Mouse (Mus musculus) ES-E14 (cell line): ENCODE results near the gene Ush2a. TPM values are rescaled to one million over a fixed set of nuclear protein-coding genes. Genes with fewer than 3 reads are reported as not detected.

Experiments used
- DNase-seq: peaks from one replicate; pipeline ENCODE4 v3.0.0-alpha.2; 2013; ENCODE audit warnings: low read depth, low spot score
- H3K27ac ChIP-seq: 2 replicates; pipeline ENCODE4 v1.5.1; 2012; ENCODE audit warnings: low read depth, mild to moderate bottlenecking, low read length, moderate library complexity, mixed read lengths; ENCODE audit not compliant: poor library complexity, insufficient read depth, severe bottlenecking
- H3K36me3 ChIP-seq: 2 replicates; pipeline ENCODE4 v1.6.1; 2012; ENCODE audit warnings: mild to moderate bottlenecking, low read length, moderate library complexity, mixed read lengths; ENCODE audit not compliant: control insufficient read depth, poor library complexity, insufficient read depth, severe bottlenecking
- H3K4me1 ChIP-seq, 2 experiments: fragments of 150-350 bp in 1 of 2; sonication (generic) in 1 of 2; 2 replicates each; pipeline ENCODE4 v1.6.1; 2012; ENCODE audit warnings: low read length in 2 of 2, mild to moderate bottlenecking in 1 of 2, mixed read lengths in 1 of 2; ENCODE audit not compliant: control insufficient read depth in 2 of 2, insufficient read depth in 2 of 2, poor library complexity in 1 of 2
- H3K4me3 ChIP-seq, 2 experiments: fragments of 150-350 bp in 1 of 2; sonication (generic) in 1 of 2; 2 replicates each; pipeline ENCODE4 v1.5.1; 2012; ENCODE audit warnings: low read length in 2 of 2, low read depth in 1 of 2, mild to moderate bottlenecking in 1 of 2, mixed read lengths in 1 of 2; ENCODE audit not compliant: insufficient read depth in 1 of 2, poor library complexity in 1 of 2, severe bottlenecking in 1 of 2
- H3K9ac ChIP-seq: 2 replicates; pipeline ENCODE4 v1.6.1; 2012; ENCODE audit warnings: low read depth, mild to moderate bottlenecking, low read length, mixed read lengths; ENCODE audit not compliant: poor library complexity, insufficient read depth, severe bottlenecking
- H3K9me3 ChIP-seq: fragments of 150-350 bp; sonication (generic); 2 replicates; pipeline ENCODE4 v1.6.1; 2012; ENCODE audit warnings: low read depth, mild to moderate bottlenecking, low read length; ENCODE audit not compliant: control insufficient read depth, insufficient read depth
- CHD2 ChIP-seq: IDR thresholded peaks from 2 replicates; pipeline ENCODE4 v1.6.1; 2014; ENCODE audit warnings: mild to moderate bottlenecking, low read depth, low read length, inconsistent platforms
- HCFC1 ChIP-seq: IDR thresholded peaks from 2 replicates; pipeline ENCODE4 v1.6.1; 2012; ENCODE audit warnings: low read length, inconsistent platforms, borderline replicate concordance; ENCODE audit not compliant: insufficient read depth
- MAFK ChIP-seq: IDR thresholded peaks from 2 replicates; pipeline ENCODE4 v1.6.1; 2014; ENCODE audit warnings: mild to moderate bottlenecking, low read depth, low read length, inconsistent platforms; ENCODE audit not compliant: insufficient read depth
- ZC3H11A ChIP-seq: IDR thresholded peaks from 2 replicates; pipeline ENCODE4 v1.6.1; 2012; ENCODE audit warnings: low read depth, mild to moderate bottlenecking, inconsistent platforms, low read length, borderline replicate concordance
- ZNF384 ChIP-seq: IDR thresholded peaks from 2 replicates; pipeline ENCODE4 v1.6.1; 2012; ENCODE audit warnings: low read depth, low read length, inconsistent platforms
- in situ Hi-C, 2 experiments: fragments of 600-800 bp; cut with MboI; formaldehyde crosslinking; loops; one replicate each; pipeline ENCODE4 v1.15.1; 2025; ENCODE audit warnings: low sequenced_read_pairs in 2 of 2, inconsistent platforms in 1 of 2; ENCODE audit not compliant: unreplicated experiment in 2 of 2
- total RNA-seq: library from RNA; depleted of rRNA; stranded (reverse); fragments of 300-350 nt; gene quantifications from 2 replicates; pipeline ENCODE4 v1.2.3, GENCODE M21; 2012

Gene Ush2a
- total RNA-seq, 1 experiment = 0.22 TPM

DNA sequence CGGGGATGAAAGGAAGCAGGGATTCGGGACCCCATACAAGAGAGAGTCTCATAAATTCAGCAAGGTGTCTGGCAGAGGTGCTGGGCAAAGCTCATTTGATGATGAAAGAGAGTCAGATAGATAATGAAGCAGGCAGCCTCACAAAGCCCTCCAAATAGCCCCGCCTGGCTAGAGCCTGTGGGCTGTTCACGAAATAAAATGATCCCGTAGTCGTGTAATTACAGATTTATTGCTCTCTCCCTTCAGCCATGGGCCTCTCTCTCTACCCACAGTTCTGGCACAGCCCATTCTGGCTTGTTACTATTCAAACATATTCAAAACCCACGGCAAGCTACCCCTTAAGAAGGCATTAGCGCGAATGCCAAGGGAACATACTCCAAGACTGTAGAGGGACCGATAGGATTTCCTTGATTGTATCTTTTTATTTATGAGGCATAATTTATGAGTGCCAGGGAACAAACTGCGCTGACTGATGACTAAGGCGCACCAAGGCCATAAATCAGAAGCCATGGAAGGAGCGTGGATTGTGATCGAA lies 675.5 kb downstream of the Ush2a start:
- Histone ChIP-seq H3K36me3 (no peaks in the 10 kb centered on the region), H3K27ac (no peak overlapping the region), H3K4me1 (no peaks in the 10 kb centered on the region), H3K9me3 (no peaks in the 10 kb centered on the region), H3K9ac (no peak overlapping the region), H3K4me3 (no peak overlapping the region)
- DNase-seq = no peak
- in situ Hi-C loops = no loop called here
- TF ChIP-seq CHD2 = no peak
- no peak for TF ChIP-seq ZNF384
- no peak for TF ChIP-seq ZC3H11A
- no peak for TF ChIP-seq HCFC1
- TF ChIP-seq MAFK = no peak

DNA sequence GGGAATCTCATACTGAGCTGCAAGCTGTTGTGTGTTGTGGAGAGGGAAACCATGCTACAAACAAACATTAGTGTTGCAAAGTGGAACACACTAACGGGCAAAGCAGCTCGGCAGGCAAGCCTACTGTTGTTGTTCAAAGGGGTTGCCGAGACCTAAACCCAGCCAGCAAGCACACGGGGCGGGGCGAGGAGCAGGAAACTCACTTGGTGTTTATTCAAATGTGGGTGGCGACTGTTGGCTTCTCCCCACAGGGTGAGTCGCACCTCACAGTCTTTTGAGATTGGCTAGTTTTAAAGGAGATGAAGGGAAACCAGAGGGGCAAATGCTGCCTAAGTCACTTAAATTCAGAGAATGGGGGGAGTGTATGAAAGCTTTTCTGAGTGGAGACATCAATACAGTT lies 683.5 kb downstream of the Ush2a start:
- in situ Hi-C loops = no loop called here
- TF ChIP-seq MAFK (no peak), CHD2 (no peak), ZC3H11A (no peak), ZNF384 (no peak), HCFC1 (no peak)
- H3K27ac ChIP-seq = no peak overlapping the region
- H3K4me1 ChIP-seq = peaks cover 0 to 8% of the 10 kb centered on the region in 2 experiments; a peak in 1 of 4 replicates
- DNase-seq = no peak
- H3K4me3 ChIP-seq = no peak overlapping the region
- H3K36me3 ChIP-seq = no peaks in the 10 kb centered on the region
- H3K9me3 ChIP-seq = no peaks in the 10 kb centered on the region
- H3K9ac ChIP-seq = no peak overlapping the region

DNA sequence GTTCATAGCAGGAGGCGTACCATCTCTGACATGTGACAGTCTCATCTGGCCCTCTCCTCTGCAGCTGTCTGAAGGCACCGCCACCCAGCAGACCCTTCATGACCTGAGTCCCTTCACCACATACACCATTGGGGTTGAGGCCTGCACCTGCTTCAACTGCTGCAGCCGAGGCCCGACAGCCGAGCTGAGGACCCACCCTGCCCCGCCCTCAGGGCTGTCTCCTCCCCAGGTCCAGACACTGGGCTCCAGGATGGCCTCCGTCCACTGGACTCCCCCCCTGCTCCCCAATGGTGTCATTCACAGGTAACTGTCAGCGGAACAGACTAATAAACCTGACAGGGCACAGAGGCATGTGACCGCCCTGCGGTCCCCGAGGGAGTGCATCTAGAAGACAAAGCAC lies 685.0 kb downstream of the Ush2a start:
- no peak overlapping the region for H3K4me3 ChIP-seq
- TF ChIP-seq MAFK (no peak), ZC3H11A (no peak), HCFC1 (no peak), CHD2 (no peak), ZNF384 (no peak)
- H3K36me3 ChIP-seq = no peaks in the 10 kb centered on the region
- in situ Hi-C loops = no loop called here
- H3K27ac ChIP-seq = no peak overlapping the region
- H3K9me3 ChIP-seq = no peaks in the 10 kb centered on the region
- peaks cover 0 to 8% of the 10 kb centered on the region in 2 experiments; a peak in 1 of 4 replicates for H3K4me1 ChIP-seq
- DNase-seq = no peak
- H3K9ac ChIP-seq = no peak overlapping the region

GRCm38 (mm10) chr1:188947794-188948193 lies 686.0 kb downstream of the Ush2a start:
- TF ChIP-seq ZC3H11A (peak; percentile 34; the same call in 1 of the 2 replicates), MAFK (no peak), ZNF384 (peak; percentile 95)
- DNase-seq = peak; percentile 58
- no peak overlapping the region for H3K4me3 ChIP-seq
- no peak overlapping the region for H3K9ac ChIP-seq
- H3K27ac ChIP-seq = no peak overlapping the region
- H3K9me3 ChIP-seq = no peaks in the 10 kb centered on the region
- in situ Hi-C loops = no loop called here
- no peaks in the 10 kb centered on the region for H3K36me3 ChIP-seq
- H3K4me1 ChIP-seq = peaks cover 0 to 8% of the 10 kb centered on the region in 2 experiments; a peak in 1 of 4 replicates

DNA sequence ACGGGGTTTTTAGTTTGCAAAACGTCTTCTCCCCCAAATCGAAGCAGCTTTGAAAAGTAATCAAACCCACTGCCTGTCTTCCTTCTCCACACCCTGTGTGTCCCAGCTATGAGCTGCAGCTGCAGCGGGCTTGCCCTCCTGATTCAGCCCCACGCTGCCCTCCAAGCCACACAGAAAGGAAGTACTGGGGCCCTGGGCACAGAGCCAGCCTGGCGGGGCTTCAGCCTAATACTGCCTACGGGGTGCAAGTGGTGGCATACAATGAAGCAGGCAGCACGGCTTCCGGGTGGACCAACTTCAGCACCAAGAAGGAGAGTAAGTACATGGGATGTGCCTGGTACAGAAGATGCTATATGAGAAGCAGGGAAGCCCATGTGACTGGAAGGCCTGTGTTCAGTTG lies 686.5 kb downstream of the Ush2a start:
- Histone ChIP-seq H3K4me3 (no peak overlapping the region), H3K27ac (no peak overlapping the region), H3K36me3 (no peaks in the 10 kb centered on the region), H3K9ac (no peak overlapping the region), H3K4me1 (peaks cover 0 to 8% of the 10 kb centered on the region in 2 experiments; a peak in 1 of 4 replicates), H3K9me3 (no peaks in the 10 kb centered on the region)
- in situ Hi-C loops = no loop called here
- TF ChIP-seq ZNF384 (no peak), ZC3H11A (no peak), MAFK (no peak), CHD2 (no peak), HCFC1 (no peak)
- no peak for DNase-seq
